Mouse (Mus musculus) adrenal gland, adult 2 months (tissue): ENCODE measurements around the gene Setmar. TPM values are rescaled to one million over a fixed set of nuclear protein-coding genes. Genes with fewer than 3 reads are reported as not detected.

Experiments used
- DNase-seq: peaks from one replicate; pipeline ENCODE4 v3.0.0; 2021
- long read RNA-seq: library from polyadenylated mRNA; stranded (forward); transcript quantifications from one replicate; pipeline ENCODE4 v2.0.0, GENCODE M21; 2021
- polyA plus RNA-seq: library from polyadenylated mRNA; depleted of rRNA; stranded (reverse); fragments of >200 nt; gene quantifications from 2 replicates; pipeline ENCODE4 v1.2.3, GENCODE M21; 2012; rRNA removed
- total RNA-seq, 2 experiments: library from RNA; stranded (reverse); gene quantifications; 2 replicates each; pipeline ENCODE4 v1.2.3; 2021

Gene Setmar
- 1 to 10 TPM; 7.6 to 7.8 TPM for total RNA-seq
- polyA plus RNA-seq: 0.68 and 0.77 TPM in 2 replicates
- long read RNA-seq, partial matches to known transcripts: 0 of 1 reads
- long read RNA-seq, other reads (novel, unspliced or antisense): 0 of 1 reads

GRCm38 (mm10) chr6:108064918-108065526, at the start of gene Setmar:
Gene Setmar, plus strand, starts transcription at chr6:108065045.
- peak; percentile 98 for DNase-seq

GRCm38 (mm10) chr6:108021646-108022045, 43.2 kb upstream of the Setmar start:
- DNase-seq: no peak

DNA sequence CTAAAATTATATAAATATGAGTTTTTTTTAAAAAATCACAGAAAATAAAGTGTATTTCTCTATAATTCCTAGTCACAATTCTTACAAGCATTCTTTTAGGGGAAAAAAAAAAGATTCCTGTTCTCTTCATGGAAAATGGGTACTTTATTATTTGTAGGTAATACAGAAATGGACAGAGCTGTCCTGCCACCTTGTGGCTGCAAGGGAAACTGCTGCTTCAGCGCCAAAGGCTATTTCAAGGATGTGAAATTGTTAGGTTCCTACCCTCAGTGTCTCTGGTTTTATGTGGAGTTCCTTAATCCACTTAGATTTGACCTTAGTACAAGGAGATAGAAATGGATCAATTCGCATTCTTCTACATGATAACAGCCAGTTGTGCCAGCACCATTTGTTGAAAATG, 9.8 kb upstream of the Setmar start:
- peak; percentile 18 for DNase-seq

DNA sequence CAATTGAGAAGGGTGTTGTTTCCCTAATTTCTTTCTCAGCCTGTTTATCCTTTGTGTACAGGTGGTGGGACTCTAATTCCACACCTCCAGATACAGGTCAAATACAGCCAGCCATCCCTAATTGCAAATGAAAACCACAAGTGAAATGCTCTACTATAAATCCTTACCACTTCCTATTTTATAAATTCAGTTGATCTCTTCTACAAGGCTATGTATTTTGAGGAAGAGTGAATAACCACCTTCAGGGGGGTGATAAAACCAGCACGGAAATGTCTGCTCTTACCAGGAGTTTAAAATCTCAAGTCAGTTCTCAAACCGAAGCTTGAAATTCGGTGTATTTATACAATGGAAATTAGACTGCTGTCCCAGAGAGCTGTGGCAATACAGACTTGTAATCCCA, 8.9 kb upstream of the Setmar start:
- no peak for DNase-seq

DNA sequence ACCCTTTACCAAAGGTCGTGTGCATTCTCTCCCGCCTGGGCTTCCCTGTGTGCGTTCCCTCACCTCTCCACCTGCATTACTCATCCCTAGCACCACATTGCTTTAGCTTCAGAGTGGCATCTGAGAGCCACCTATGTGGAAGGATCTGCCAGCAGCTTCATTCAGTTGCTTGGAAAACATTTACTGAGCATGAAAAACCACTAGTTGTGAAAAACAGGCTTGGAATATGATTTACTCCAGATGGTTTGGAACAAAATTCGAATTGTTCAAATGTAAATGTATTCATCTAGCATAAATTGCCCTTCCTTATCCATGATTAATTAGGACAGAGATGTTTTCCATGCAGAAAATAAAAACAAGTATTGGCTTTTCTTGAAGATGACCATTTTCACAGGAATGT, 7.5 kb upstream of the Setmar start:
- DNase-seq: no peak

DNA sequence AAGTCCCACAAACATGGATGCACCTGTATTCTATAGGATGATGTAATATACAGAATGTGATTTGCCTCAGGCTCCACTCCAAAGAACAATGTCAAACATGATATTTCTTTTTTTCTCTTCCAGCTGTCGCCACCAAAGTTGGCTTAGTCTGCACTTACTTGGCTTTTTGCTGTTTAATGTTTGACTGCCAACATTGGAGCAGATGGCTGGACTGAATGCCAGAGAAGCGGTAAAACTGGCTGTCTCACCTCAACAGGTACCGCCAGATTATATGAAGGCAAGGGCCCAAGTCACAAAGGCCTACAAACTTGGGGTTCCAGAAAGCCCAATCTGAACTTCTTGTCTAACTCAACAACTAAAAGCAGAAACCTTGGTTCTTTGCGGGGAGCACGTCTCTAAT, 6.8 kb upstream of the Setmar start:
- no peak for DNase-seq

- DNase-seq: no peak
Observed at GRCm38 (mm10) chr6:108061121-108061520, 3.7 kb upstream of the Setmar start.

GRCm38 (mm10) chr6:108065583-108065982, 738 bp downstream of the Setmar start:
- DNase-seq: peak; percentile 75

GRCm38 (mm10) chr6:108070947-108071346, 6.1 kb downstream of the Setmar start:
- DNase-seq: no peak

GRCm38 (mm10) chr6:108073071-108073470, 8.2 kb downstream of the Setmar start:
- DNase-seq: no peak

DNA sequence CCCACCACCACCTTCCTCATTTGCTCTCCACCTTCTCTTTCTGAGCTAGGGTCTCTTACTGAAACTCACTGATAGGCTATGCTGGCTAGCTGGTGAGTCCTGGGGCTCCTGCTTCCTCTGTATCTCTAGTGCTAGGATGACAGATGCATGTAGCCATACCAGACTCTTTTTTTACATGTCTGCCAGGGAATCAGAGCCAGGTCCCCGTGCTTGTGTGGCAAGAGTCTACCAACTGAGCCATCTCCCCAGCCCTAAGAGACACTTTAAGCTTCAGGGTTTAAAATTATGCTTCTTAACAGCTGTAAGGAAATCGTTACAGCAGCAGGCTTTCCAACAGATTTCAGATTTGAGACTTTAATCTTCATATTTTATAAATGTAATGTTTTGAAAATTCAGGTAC, 9.1 kb downstream of the Setmar start:
- DNase-seq: no peak

- no peak for DNase-seq
Observed at GRCm38 (mm10) chr6:108074624-108075023, 9.8 kb downstream of the Setmar start.

GRCm38 (mm10) chr6:108075857-108076256, 11.0 kb downstream of the Setmar start:
- no peak for DNase-seq

DNA sequence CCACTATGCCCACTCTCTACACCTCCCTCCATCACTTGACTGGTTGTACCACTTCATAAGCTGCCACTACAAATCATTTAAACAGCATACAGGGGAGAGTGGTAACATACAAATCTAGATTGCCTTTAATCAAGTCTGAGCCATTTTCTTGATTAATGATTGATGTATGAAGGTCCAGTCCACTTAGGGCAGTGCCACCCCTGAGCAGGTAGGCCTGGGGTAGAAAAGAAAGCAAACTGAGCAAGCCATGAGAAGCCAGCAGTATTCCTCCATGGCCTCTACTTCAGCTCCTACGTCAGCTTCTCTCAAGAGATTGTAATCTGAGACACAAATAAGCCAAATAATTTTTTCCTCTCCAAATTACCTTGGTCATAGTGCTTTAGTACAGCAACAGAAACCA, 26.5 kb downstream of the Setmar start:
- no peak for DNase-seq

DNA sequence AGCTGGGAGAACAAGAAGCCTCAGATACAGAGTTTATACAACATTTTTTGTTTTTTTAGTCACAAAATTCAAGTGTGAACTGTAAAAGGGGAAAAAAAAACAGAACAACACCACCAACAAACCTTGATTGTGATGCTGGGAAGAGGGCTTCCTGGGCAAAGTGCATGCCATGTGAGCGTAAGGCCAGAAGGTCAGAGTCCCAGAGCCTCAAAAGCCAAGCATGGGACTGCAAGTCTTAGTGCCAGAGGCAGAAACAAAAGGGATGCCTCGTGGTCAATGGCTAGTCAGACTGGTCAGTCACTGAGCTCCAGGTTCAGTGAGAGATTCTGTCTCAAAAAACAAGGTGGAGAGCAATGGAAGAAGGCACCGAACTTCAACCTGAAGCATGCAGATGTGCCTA, 27.8 kb downstream of the Setmar start:
- no peak for DNase-seq

- no peak for DNase-seq
Observed at GRCm38 (mm10) chr6:108093449-108093848, 28.6 kb downstream of the Setmar start.

DNA sequence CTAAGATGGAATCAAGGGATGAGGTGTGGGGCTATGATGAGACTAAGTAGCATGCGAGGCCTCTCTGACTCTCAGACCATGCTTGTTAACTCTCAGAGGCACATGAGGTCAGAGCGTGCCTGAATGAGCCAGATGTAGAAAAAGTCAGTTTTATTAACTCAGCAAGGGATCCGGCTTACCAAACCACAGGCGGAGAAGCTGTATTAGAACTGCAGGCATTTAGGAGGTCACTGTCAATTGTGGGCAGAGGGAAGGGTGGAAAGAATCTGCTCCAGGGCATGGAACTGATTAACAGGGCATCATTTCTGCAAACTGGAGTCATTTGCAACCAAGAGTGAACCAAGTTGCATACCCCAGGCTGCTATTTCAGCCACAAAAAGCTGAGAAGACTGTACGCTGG, 30.6 kb downstream of the Setmar start:
- no peak for DNase-seq

DNA sequence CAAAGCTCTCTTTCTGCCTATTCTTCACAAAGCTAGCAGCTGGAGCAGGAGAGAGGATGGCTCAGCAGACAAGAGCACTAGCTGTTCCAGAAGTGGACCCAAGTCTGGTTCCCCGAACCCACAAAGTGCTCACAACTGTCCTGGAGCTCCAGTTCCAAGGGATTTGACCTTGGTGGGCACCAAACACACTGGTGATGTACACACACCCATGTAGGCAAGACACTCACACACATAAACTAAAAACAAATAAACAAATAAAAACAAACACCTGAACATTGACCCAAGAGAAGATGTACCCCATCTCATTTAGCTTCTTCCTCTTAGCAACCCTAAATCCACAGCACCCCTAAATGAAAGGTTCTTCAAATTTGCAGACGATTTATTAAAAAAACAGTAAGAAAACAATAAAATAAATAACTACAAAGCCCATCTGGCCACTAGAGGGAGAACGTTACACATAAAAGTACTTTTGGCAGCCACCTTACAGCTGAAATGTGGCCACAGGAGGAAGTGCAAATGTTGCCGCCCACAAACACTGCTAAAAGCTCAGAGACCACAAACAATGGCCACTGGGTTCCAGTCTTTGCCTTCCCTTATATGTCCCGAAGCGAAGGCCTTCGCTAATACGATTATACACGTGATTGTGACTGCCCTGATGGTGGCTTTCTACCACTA, 33.5 kb downstream of the Setmar start:
- DNase-seq: peak; percentile 59

GRCm38 (mm10) chr6:108098846-108099217, 34.0 kb downstream of the Setmar start:
- no peak for DNase-seq

GRCm38 (mm10) chr6:108101936-108102830, 37.3 kb downstream of the Setmar start:
- no peak for DNase-seq

DNA sequence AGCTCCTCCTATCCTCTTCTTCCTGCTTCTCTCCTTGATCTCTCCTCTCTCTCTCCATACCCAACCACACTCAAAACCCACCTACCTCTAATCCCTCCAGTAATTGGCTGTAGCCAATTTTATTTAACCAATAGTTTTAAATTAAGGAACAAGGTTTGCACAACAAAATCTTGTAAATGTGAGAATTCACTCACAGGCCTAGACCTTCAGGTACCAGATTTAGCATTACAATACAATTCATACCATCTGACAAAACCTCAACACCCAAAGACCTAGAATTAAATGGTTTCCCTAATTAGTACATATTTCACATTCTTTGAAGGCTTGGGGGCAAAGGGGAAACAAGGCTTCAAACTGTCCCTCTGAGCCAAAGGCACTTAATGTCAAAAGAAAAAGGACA, 42.5 kb downstream of the Setmar start:
- DNase-seq: no peak

- DNase-seq: peak; percentile 43
Observed at GRCm38 (mm10) chr6:108110336-108110735, 45.5 kb downstream of the Setmar start.

- no peak for DNase-seq
Observed at GRCm38 (mm10) chr6:108111693-108112092, 46.8 kb downstream of the Setmar start.
